Mouse (Mus musculus) thymus, adult 2 months (tissue): ENCODE data around the gene Bbip1. TPM values are rescaled to one million over a fixed set of nuclear protein-coding genes. Genes with fewer than 3 reads are reported as not detected.
A peak's percentile ranks its signal among the peaks of the same experiment; 100 is the strongest.

Source experiments
- DNase-seq: peaks from one replicate; pipeline ENCODE4 v3.0.0; 2021
- H3K27ac ChIP-seq: fragments of 200-500 bp; 2 replicates; pipeline ENCODE4 v1.5.1; 2012; ENCODE audit warnings: low read length, control low read depth; ENCODE audit not compliant: control insufficient read depth, insufficient read depth
- H3K27me3 ChIP-seq: fragments of 200-500 bp; 2 replicates; pipeline ENCODE4 v1.6.1; 2012; ENCODE audit warnings: mild to moderate bottlenecking, low read length, moderate library complexity, mixed read lengths; ENCODE audit not compliant: control insufficient read depth, insufficient read depth
- H3K36me3 ChIP-seq: fragments of 200-500 bp; 2 replicates; pipeline ENCODE4 v1.6.1; 2012; ENCODE audit warnings: mild to moderate bottlenecking, low read length, moderate library complexity; ENCODE audit not compliant: control insufficient read depth, insufficient read depth
- H3K4me1 ChIP-seq: fragments of 200-500 bp; replicated peaks from 2 replicates; pipeline ENCODE4 v1.6.1; 2012; ENCODE audit warnings: low read length; ENCODE audit not compliant: control insufficient read depth, insufficient read depth
- H3K4me3 ChIP-seq: fragments of 200-500 bp; 2 replicates; pipeline ENCODE4 v1.5.1; 2012; ENCODE audit warnings: mild to moderate bottlenecking, low read length, control low read depth, moderate library complexity; ENCODE audit not compliant: control insufficient read depth, insufficient read depth
- CTCF ChIP-seq: fragments of 200-500 bp; IDR thresholded peaks from 2 replicates; pipeline ENCODE4 v1.5.1; 2012; ENCODE audit warnings: mild to moderate bottlenecking, control low read depth, low read length, moderate library complexity, borderline replicate concordance; ENCODE audit not compliant: control insufficient read depth, poor library complexity, insufficient read depth; ENCODE audit errors: extremely low read depth
- POLR2A ChIP-seq: fragments of 200-500 bp; IDR thresholded peaks from 2 replicates; pipeline ENCODE4 v1.6.1; 2012; ENCODE audit warnings: mild to moderate bottlenecking, low read length, control low read depth, moderate library complexity; ENCODE audit not compliant: control insufficient read depth, poor library complexity, insufficient read depth; ENCODE audit errors: extremely low read depth
- WGBS: fragments of 180-500 bp; shearing (Covaris S2); methylation state at CpG from one replicate; pipeline ENCODE4 v1.1.7; 2018; 5-methylcytosine and 5-hydroxymethylcytosine counted together
- polyA plus RNA-seq: library from polyadenylated mRNA; depleted of rRNA; stranded (reverse); fragments of >200 nt; gene quantifications from 2 replicates; pipeline ENCODE4 v1.2.3, GENCODE M21; 2012

The Bbip1 gene
- polyA plus RNA-seq, 1 experiment: 16.3 TPM

GRCm38 (mm10) chr19:53898970-53899900 is 45.2 kb downstream of the Bbip1 start:
- TF ChIP-seq CTCF (no peak), POLR2A (no peak)
- H3K27ac ChIP-seq: peak overlapping the region; percentile 59
- no peak overlapping the region for H3K4me3 ChIP-seq
- peaks cover 47% of the 10 kb centered on the region for H3K4me1 ChIP-seq
- no peaks in the 10 kb centered on the region for H3K36me3 ChIP-seq
- H3K27me3 ChIP-seq: no peaks in the 10 kb centered on the region
- no peak for DNase-seq
- 81% methylated on average over 25 of the region's 25 CpGs for WGBS

- no peaks in the 10 kb centered on the region for H3K27me3 ChIP-seq
- WGBS: 91% methylated on average over 4 of the region's 4 CpGs
- DNase-seq: no peak
- peaks cover 55% of the 10 kb centered on the region for H3K4me1 ChIP-seq
- no peak overlapping the region for H3K27ac ChIP-seq
- TF ChIP-seq POLR2A (no peak), CTCF (no peak)
- H3K4me3 ChIP-seq: no peak overlapping the region
- H3K36me3 ChIP-seq: no peaks in the 10 kb centered on the region
These were observed 45.9 kb downstream of the Bbip1 start for GRCm38 (mm10) chr19:53898498-53898897.

GRCm38 (mm10) chr19:53898046-53898445 is 46.4 kb downstream of the Bbip1 start:
- TF ChIP-seq POLR2A (no peak), CTCF (no peak)
- no peaks in the 10 kb centered on the region for H3K27me3 ChIP-seq
- no peaks in the 10 kb centered on the region for H3K36me3 ChIP-seq
- 70% methylated on average over 5 of the region's 5 CpGs for WGBS
- DNase-seq: no peak
- no peak overlapping the region for H3K4me3 ChIP-seq
- H3K4me1 ChIP-seq: peaks cover 58% of the 10 kb centered on the region
- no peak overlapping the region for H3K27ac ChIP-seq

- Histone ChIP-seq H3K27ac (peak overlapping the region; percentile 96), H3K36me3 (no peaks in the 10 kb centered on the region), H3K4me3 (no peak overlapping the region), H3K4me1 (peaks cover 65% of the 10 kb centered on the region), H3K27me3 (no peaks in the 10 kb centered on the region)
- no peak for TF ChIP-seq POLR2A
- no peak for TF ChIP-seq CTCF
- peak; percentile 20 for DNase-seq
- WGBS: 46% methylated on average over 12 of the region's 12 CpGs
These were observed 49.8 kb downstream of the Bbip1 start for GRCm38 (mm10) chr19:53894538-53895121.

- peak; percentile 75 for DNase-seq
- 15% methylated on average over 3 of the region's 3 CpGs for WGBS
- peaks cover 64% of the 10 kb centered on the region for H3K4me1 ChIP-seq
- no peaks in the 10 kb centered on the region for H3K36me3 ChIP-seq
- H3K27me3 ChIP-seq: no peaks in the 10 kb centered on the region
- TF ChIP-seq CTCF (no peak), POLR2A (peak; percentile 77; the same call in 1 of the 2 replicates)
- peak overlapping the region; percentile 41 for H3K4me3 ChIP-seq
- peak overlapping the region; percentile 96 for H3K27ac ChIP-seq
These were observed 50.7 kb downstream of the Bbip1 start for GRCm38 (mm10) chr19:53893711-53894171.

- peak; percentile 26 for DNase-seq
- Histone ChIP-seq H3K4me1 (peaks cover 61% of the 10 kb centered on the region), H3K27me3 (no peaks in the 10 kb centered on the region), H3K36me3 (no peaks in the 10 kb centered on the region), H3K27ac (peak overlapping the region; percentile 96), H3K4me3 (no peak overlapping the region)
- no peak for TF ChIP-seq CTCF
- no peak for TF ChIP-seq POLR2A
- WGBS: 28% methylated on average over 9 of the region's 9 CpGs
These were observed 51.5 kb downstream of the Bbip1 start for GRCm38 (mm10) chr19:53892838-53893359.
